Mouse (Mus musculus): ENCODE results near the gene Cacna1g. TPM values are rescaled to one million over a fixed set of nuclear protein-coding genes. Genes with fewer than 3 reads are reported as not detected.

Cacna1g gene
- polyA plus RNA-seq, 1 experiment from 2014 or later, result 18.4 TPM

DNA sequence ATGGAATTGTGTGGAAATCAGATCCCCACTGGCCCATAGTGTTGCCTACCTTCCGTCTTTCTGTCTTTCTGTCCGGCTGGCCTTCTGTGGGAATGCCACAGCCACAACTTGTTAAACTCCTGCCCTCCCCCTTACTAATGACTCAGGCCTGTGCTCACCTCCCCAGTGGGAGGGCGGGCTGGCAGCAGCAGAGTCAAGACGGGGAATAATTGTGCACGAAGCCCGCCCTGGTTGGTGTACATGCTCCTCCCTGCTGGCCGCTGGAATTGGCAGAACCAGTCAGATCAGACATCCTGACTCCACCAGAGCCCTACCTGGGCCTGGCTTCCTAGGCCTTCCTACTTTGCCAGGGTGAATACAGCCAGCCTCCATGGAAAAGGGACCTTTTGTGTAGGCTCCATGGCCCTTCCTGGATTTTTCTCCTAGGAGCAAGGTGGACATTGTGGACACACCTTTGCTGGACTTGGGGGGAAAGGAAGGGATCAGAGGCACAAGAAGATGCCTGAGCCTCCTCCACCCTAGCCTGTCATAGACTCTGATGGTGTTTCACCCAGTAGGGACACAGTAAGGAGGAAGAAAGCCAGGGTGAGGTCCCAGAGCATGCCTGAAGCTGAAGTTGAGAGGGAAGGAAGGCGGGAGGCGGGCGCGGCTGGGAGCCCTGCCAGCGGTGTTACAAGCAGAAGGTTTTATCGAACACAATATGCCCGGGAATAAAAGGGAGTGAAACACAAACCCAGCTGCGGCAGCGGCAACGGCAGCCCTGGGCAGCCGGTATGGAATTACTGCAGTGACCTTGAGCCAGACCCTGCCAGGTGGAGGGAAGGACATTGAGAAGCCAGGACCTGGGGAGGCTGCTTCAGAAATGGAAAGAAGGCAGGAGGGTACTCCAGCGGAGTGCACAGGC is 24.3 kb upstream of the Cacna1g start:
- Histone ChIP-seq H3K36me3 (ENCODE audit: control insufficient read depth, insufficient read depth, low read length) (no peaks in the 10 kb centered on the region), H3K27ac (ENCODE audit: low read length) (no peak overlapping the region), H3K4me3 (ENCODE audit: low read depth, low read length) (no peak overlapping the region), H3K9me3 (replicated peaks; ENCODE audit: control insufficient read depth, low read length, poor library complexity, severe bottlenecking) (no peaks in the 10 kb centered on the region), H3K9ac (ENCODE audit: low read depth, low read length) (no peak overlapping the region), H3K4me2 (ENCODE audit: low read length) (peak overlapping the region; percentile 28), H3K27me3 (ENCODE audit: control insufficient read depth, insufficient read depth, low read depth, low read length) (peaks cover 5% of the 10 kb centered on the region; the same call in 1 of the 2 replicates), H3K4me1 (ENCODE audit: control insufficient read depth, insufficient read depth, low read length) (peaks cover 17% of the 10 kb centered on the region)
- ATAC-seq, result no peak
- WGBS, result 22% methylated on average over 19 of the region's 19 CpGs

DNA sequence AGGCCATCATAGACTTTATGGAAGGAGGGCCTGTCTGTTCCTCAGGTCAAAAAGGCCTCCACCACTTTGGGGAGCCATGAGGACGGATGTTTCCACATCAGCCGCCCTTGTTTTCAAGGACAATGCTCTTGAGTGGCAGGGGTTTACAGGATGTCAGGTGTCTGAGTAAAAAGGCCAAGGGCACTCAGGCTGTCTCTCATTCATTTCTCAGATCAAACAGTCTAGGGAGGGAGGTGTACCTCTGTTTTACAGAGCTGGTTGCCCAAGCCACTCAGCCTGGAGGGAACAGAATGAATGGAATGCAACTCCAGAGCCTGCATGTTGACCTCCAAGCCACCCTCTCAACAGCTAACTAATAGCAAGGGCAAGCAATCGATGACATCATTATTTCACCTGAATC is 21.4 kb upstream of the Cacna1g start:
- no peaks in the 10 kb centered on the region for H3K36me3 ChIP-seq (ENCODE audit: control insufficient read depth, insufficient read depth, low read length)
- H3K4me3 ChIP-seq (ENCODE audit: low read depth, low read length), result no peak overlapping the region
- H3K27me3 ChIP-seq (ENCODE audit: control insufficient read depth, insufficient read depth, low read depth, low read length), result peaks cover 14% of the 10 kb centered on the region
- no peak overlapping the region for H3K9ac ChIP-seq (ENCODE audit: low read depth, low read length)
- ATAC-seq, result no peak
- H3K9me3 ChIP-seq (replicated peaks; ENCODE audit: control insufficient read depth, low read length, poor library complexity, severe bottlenecking), result no peaks in the 10 kb centered on the region
- no peak overlapping the region for H3K27ac ChIP-seq (ENCODE audit: low read length)
- H3K4me2 ChIP-seq (ENCODE audit: low read length), result no peak overlapping the region
- 68% methylated on average over 3 of the region's 3 CpGs for WGBS
- peaks cover 24% of the 10 kb centered on the region for H3K4me1 ChIP-seq (ENCODE audit: control insufficient read depth, insufficient read depth, low read length)

DNA sequence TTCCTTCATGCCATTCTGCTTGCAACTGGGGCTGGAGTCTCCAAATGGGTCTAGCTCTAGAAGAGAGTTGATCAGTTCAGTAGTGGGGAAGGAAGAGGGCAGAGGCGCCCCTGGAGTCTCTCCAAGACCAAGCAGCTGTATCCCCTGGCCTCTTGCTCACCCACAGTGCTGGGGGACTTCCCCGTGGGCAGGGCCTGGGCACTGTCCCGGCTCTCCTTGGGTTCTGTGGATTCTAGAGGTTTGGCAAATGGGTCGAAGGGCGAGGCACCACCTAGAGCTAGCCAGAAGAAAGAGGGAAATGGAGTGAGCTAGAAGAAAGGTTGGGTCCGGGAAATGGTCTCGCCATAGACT is 17.7 kb upstream of the Cacna1g start:
- peak overlapping the region; percentile 82; the same call in 1 of the 2 replicates for H3K9ac ChIP-seq (ENCODE audit: low read depth, low read length)
- 63% methylated on average over 7 of the region's 7 CpGs for WGBS
- ATAC-seq, result 0 out of 2 replicates have a peak, but pooled peaks have one; percentile 5

DNA sequence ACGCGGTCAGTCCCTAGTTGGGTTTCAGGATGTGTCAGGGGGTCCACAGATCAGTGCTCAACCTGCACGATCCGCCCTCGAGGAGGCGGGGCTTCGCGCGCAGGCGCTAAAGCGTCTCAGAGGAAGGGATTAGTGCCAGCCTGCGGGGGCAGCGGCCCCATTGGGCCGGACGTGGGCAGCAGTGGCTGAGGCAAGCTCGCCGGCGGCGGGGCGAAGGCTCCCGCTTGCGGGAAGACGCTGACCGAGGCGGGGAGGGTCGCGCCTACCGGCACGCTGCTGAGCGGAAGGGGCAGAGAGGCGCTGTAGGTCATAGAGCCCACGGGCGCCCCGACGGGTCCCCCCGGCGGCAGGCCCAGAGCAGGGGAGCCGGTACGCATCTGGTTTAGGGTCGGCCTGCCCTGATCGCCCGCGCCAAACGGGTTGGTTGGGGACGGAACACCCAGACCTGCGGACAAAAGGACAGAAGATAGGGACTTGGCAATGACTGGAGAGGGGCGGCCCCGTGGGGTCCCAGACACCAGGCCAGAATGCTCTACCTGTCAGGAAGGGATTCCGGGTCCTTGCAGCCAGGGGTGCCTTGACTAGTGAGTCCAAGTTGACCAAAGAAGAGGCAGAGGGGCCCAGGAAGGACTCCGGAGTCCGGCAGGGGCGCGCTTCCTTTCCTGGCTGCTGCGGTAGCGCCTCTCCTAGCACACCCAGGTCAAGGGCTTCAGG is 17.2 kb upstream of the Cacna1g start:
- Histone ChIP-seq H3K9me3 (replicated peaks; ENCODE audit: control insufficient read depth, low read length, poor library complexity, severe bottlenecking) (no peaks in the 10 kb centered on the region), H3K4me2 (ENCODE audit: low read length) (peak overlapping the region; percentile 75), H3K36me3 (ENCODE audit: control insufficient read depth, insufficient read depth, low read length) (no peaks in the 10 kb centered on the region), H3K4me3 (ENCODE audit: low read depth, low read length) (peak overlapping the region; percentile 58), H3K27me3 (ENCODE audit: control insufficient read depth, insufficient read depth, low read depth, low read length) (peaks cover 9% of the 10 kb centered on the region), H3K9ac (ENCODE audit: low read depth, low read length) (peak overlapping the region; percentile 82), H3K27ac (ENCODE audit: low read length) (no peak overlapping the region; the same call in 1 of the 2 replicates), H3K4me1 (ENCODE audit: control insufficient read depth, insufficient read depth, low read length) (peaks cover 7% of the 10 kb centered on the region; the same call in 1 of the 2 replicates)
- 5% methylated on average over 50 of the region's 55 CpGs for WGBS
- ATAC-seq, result peak; percentile 86

More for the DNA sequence above, 17.7 kb upstream of the Cacna1g start:
- H3K4me2 ChIP-seq (ENCODE audit: low read length), result peak overlapping the region; percentile 75
- no peak overlapping the region for H3K27ac ChIP-seq (ENCODE audit: low read length)
- no peaks in the 10 kb centered on the region for H3K36me3 ChIP-seq (ENCODE audit: control insufficient read depth, insufficient read depth, low read length)
- peaks cover 7% of the 10 kb centered on the region; the same call in 1 of the 2 replicates for H3K4me1 ChIP-seq (ENCODE audit: control insufficient read depth, insufficient read depth, low read length)
- H3K9me3 ChIP-seq (replicated peaks; ENCODE audit: control insufficient read depth, low read length, poor library complexity, severe bottlenecking), result no peaks in the 10 kb centered on the region
- H3K4me3 ChIP-seq (ENCODE audit: low read depth, low read length), result peak overlapping the region; percentile 58
- H3K27me3 ChIP-seq (ENCODE audit: control insufficient read depth, insufficient read depth, low read depth, low read length), result peaks cover 9% of the 10 kb centered on the region

DNA sequence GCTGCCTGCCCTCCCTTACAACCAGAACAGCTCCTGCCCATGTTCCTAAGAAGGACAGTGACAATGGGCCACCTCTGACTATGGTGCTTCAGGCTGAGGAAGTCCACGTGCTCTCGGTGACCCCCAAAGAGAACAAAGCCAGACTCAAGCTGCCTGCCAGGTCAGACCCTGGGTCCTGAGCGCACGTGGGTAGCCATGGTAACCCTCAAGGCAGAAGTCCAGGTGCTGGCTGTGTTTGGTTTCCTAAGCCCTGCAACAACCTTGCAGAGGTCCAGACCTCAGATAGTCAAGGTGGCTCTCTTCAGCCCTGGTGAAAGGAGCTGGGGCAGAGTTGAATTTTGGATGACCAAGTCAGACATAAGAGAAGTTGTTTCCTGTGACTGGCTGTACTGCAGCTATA is 15.7 kb upstream of the Cacna1g start:
- Histone ChIP-seq H3K27ac (ENCODE audit: low read length) (no peak overlapping the region), H3K4me1 (ENCODE audit: control insufficient read depth, insufficient read depth, low read length) (peaks cover 7% of the 10 kb centered on the region; the same call in 1 of the 2 replicates), H3K9me3 (replicated peaks; ENCODE audit: control insufficient read depth, low read length, poor library complexity, severe bottlenecking) (no peaks in the 10 kb centered on the region), H3K4me3 (ENCODE audit: low read depth, low read length) (no peak overlapping the region), H3K4me2 (ENCODE audit: low read length) (no peak overlapping the region), H3K27me3 (ENCODE audit: control insufficient read depth, insufficient read depth, low read depth, low read length) (peaks cover 9% of the 10 kb centered on the region), H3K9ac (ENCODE audit: low read depth, low read length) (no peak overlapping the region), H3K36me3 (ENCODE audit: control insufficient read depth, insufficient read depth, low read length) (no peaks in the 10 kb centered on the region)
- 20% methylated on average over 4 of the region's 4 CpGs for WGBS
- no peak for ATAC-seq

DNA sequence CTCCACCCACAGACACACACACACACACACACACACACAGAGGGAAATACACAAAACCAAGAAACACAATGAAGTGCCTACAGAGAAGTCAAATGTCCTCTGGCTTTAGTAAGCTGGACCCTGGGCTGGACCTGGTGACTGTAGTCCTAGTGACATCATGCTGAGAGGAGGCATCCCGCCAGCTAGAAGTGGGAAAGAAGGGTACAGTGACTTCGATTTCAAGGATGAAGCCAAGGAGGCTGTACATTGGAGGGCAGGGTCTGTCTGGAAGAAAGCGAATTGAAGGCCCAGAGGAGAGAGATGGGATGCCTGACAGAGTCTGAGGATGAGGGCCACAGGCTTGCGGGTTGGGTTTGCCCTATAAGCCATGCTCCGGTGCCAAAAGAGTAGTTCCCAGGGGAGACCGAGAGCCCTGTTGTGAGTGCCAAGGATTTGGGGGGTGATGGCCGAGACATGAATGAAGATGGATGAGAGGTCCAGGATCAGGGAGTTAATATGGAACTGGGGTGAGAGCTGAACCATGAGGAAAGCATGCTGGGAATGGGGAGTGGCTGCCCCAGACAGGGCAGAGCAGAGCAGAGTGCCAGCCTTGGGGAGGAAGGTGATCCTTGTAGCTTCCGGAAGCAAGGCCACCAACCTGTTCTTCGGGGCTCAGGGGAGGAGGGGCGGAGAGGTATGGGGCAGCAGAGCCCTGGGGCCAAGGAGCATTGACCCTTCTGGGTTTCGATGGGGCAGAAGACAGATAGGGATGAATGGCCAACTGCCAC is 15.0 kb upstream of the Cacna1g start:
- no peak overlapping the region for H3K4me2 ChIP-seq (ENCODE audit: low read length)
- peaks cover 7% of the 10 kb centered on the region; the same call in 1 of the 2 replicates for H3K4me1 ChIP-seq (ENCODE audit: control insufficient read depth, insufficient read depth, low read length)
- 89% methylated on average over 11 of the region's 11 CpGs for WGBS
- H3K27me3 ChIP-seq (ENCODE audit: control insufficient read depth, insufficient read depth, low read depth, low read length), result peaks cover 9% of the 10 kb centered on the region
- no peaks in the 10 kb centered on the region for H3K36me3 ChIP-seq (ENCODE audit: control insufficient read depth, insufficient read depth, low read length)
- H3K4me3 ChIP-seq (ENCODE audit: low read depth, low read length), result no peak overlapping the region
- no peak for ATAC-seq
- H3K9me3 ChIP-seq (replicated peaks; ENCODE audit: control insufficient read depth, low read length, poor library complexity, severe bottlenecking), result no peaks in the 10 kb centered on the region
- H3K27ac ChIP-seq (ENCODE audit: low read length), result no peak overlapping the region
- H3K9ac ChIP-seq (ENCODE audit: low read depth, low read length), result no peak overlapping the region

DNA sequence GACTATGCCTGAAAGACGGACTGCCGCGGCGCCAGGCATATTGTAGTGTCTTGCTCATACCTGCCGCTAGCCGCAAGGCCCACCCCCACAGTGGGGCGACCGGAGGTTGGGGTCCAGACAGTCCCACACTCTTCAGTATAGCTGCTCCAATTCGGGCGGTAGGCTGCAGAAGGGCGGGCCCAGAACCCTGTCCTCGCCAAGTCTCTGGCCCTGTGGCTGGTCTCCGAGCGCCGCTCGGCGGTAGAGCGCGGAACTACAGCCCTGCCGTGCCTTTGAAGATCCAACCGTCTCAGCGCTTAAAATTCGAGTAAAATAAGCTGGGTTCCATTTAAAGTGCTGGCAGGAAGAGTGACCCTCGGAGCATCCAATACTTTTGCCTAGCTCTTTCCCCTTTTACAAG is 12.0 kb upstream of the Cacna1g start, which contains the start of gene Spata20:
Gene Spata20 (minus strand): TSS at position 179 of the 400 bp plus-strand sequence.
- H3K36me3 ChIP-seq (ENCODE audit: control insufficient read depth, insufficient read depth, low read length), result no peaks in the 10 kb centered on the region
- H3K9ac ChIP-seq (ENCODE audit: low read depth, low read length), result peak within 1 kb of the TSS; percentile 58
- 0 out of 2 replicates have a peak, but pooled peaks cover under 1% of the 10 kb centered on the region for H3K4me1 ChIP-seq (ENCODE audit: control insufficient read depth, insufficient read depth, low read length)
- H3K4me2 ChIP-seq (ENCODE audit: low read length), result peak within 1 kb of the TSS; percentile 48
- 3% methylated on average over 24 of the region's 24 CpGs for WGBS
- H3K27ac ChIP-seq (ENCODE audit: low read length), result no peak within 1 kb of the TSS
- H3K9me3 ChIP-seq (replicated peaks; ENCODE audit: control insufficient read depth, low read length, poor library complexity, severe bottlenecking), result no peaks in the 10 kb centered on the region
- ATAC-seq, result peak; percentile 75; the same call in 1 of the 2 replicates
- H3K4me3 ChIP-seq (ENCODE audit: low read depth, low read length), result 0 out of 2 replicates have a peak within 1 kb of the TSS, but pooled peaks have one; percentile 15
- no peaks in the 10 kb centered on the region for H3K27me3 ChIP-seq (ENCODE audit: control insufficient read depth, insufficient read depth, low read depth, low read length)

DNA sequence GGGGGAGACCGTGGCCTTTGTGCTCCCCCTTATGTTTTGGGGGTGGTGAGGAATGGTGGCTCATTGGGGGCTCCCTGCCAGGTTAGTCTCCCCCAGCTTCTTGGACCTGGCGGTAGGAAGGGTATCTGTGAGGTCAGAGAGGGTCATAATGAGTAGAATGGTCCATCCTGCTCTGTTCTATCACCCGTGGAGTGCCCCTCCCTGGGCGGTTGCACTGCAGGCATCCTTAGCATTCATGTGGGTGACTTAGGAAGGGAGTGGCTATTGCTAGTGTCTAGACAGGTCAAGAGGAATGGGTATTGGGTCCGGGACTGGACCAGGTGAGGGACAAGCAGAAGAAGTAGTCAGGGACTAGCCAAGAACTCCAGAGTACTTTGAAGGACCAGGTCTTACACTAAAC is 11.2 kb upstream of the Cacna1g start:
- H3K4me2 ChIP-seq (ENCODE audit: low read length), result no peak overlapping the region
- H3K9ac ChIP-seq (ENCODE audit: low read depth, low read length), result no peak overlapping the region
- no peaks in the 10 kb centered on the region for H3K4me1 ChIP-seq (ENCODE audit: control insufficient read depth, insufficient read depth, low read length)
- no peaks in the 10 kb centered on the region for H3K27me3 ChIP-seq (ENCODE audit: control insufficient read depth, insufficient read depth, low read depth, low read length)
- no peaks in the 10 kb centered on the region for H3K9me3 ChIP-seq (replicated peaks; ENCODE audit: control insufficient read depth, low read length, poor library complexity, severe bottlenecking)
- no peak for ATAC-seq
- H3K27ac ChIP-seq (ENCODE audit: low read length), result no peak overlapping the region
- H3K36me3 ChIP-seq (ENCODE audit: control insufficient read depth, insufficient read depth, low read length), result no peaks in the 10 kb centered on the region
- 80% methylated on average over 5 of the region's 5 CpGs for WGBS
- H3K4me3 ChIP-seq (ENCODE audit: low read depth, low read length), result no peak overlapping the region

Data from midbrain, embryonic 16.5 days (tissue).